ENCODE assay signal across 23 mouse cellular contexts in the genomic region with DNA sequence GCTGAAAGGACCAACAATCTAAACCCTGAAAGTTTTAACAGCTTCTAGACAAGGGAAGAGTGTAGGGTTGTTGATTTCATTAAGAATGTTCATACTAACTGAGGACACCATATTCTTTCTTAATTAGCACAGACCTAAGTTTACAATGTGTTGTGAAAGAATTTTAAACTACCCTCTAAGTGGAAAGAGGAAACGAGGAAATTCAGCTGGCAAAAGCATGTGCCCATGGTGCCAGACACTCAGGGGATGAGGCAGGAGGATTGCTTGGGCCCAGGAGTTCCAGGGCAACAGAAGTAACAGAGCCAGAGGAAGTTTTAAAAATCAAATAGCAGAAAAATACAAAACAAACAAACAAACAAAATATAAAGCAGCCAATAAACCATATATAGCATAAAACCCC.
"Had no signal": no experiment of that assay in that cellular context is flagged by ENCODE, and none has a peak within 500 bp of the region (broad histone marks: within the 10 kb centered on the region; RNA-seq: fewer than 3 reads in every experiment).

No protein-coding gene starts in this region.

- H3K9me3 ChIP-seq: liver, embryonic 15.5 days; lung, embryonic 15.5 days; megakaryocyte, embryonic 14.5 days; midbrain, embryonic 13.5 days; midbrain, embryonic 15.5 days; neural tube, embryonic 13.5 days; neural tube, embryonic 15.5 days had no signal

- DNase-seq: liver, postnatal 0 days; lung, adult 2 months; lung, postnatal 14 days; lung, postnatal 36 days; retina, postnatal 1 day; right cerebral cortex, adult 18-20 months; right cerebral cortex, postnatal 25 days; right cerebral cortex, postnatal 4 days; spleen, adult 18-20 months; thymus, adult 2 months; thymus, postnatal 14 days; thymus, postnatal 36 days had no signal

- ATAC-seq: liver, postnatal 0 days; lung, postnatal 0 days; midbrain, embryonic 13.5 days; midbrain, embryonic 15.5 days had no signal

- H3K4me2 ChIP-seq: liver, embryonic 15.5 days; lung, embryonic 15.5 days; midbrain, embryonic 11.5 days; midbrain, embryonic 13.5 days; midbrain, embryonic 15.5 days; neural tube, embryonic 13.5 days; neural tube, embryonic 15.5 days had no signal

- H3K27ac ChIP-seq: liver, embryonic 15.5 days; lung, embryonic 15.5 days; macrophage; midbrain, embryonic 13.5 days; midbrain, embryonic 15.5 days; neural tube, embryonic 13.5 days; neural tube, embryonic 15.5 days had no signal

- H3K4me3 ChIP-seq: liver, embryonic 15.5 days; lung, embryonic 15.5 days; megakaryocyte, embryonic 14.5 days; midbrain, embryonic 13.5 days; midbrain, embryonic 15.5 days; myocyte; neural tube, embryonic 13.5 days; neural tube, embryonic 15.5 days had no signal

- H3K27me3 ChIP-seq: liver, embryonic 15.5 days; lung, embryonic 15.5 days; megakaryocyte, embryonic 14.5 days; midbrain, embryonic 13.5 days; midbrain, embryonic 15.5 days; neural tube, embryonic 13.5 days; neural tube, embryonic 15.5 days had no signal

- H3K4me1 ChIP-seq: liver, embryonic 15.5 days; lung, embryonic 15.5 days; megakaryocyte, embryonic 14.5 days; midbrain, embryonic 15.5 days had no signal

- H3K9ac ChIP-seq: liver, embryonic 15.5 days; liver, postnatal 0 days; lung, embryonic 15.5 days; midbrain, embryonic 13.5 days; midbrain, embryonic 15.5 days; neural tube, embryonic 13.5 days; neural tube, embryonic 15.5 days had no signal
